Mouse (Mus musculus) heart, postnatal 0 days (tissue): ENCODE results near the gene Alg14.

Experiments
- CTCF ChIP-seq: IDR thresholded peaks from 2 replicates; pipeline ENCODE4 v1.5.1; 2016; ENCODE audit warnings: antibody characterized with exemption, control low read depth, low read depth
- EP300 ChIP-seq: IDR thresholded peaks from 2 replicates; pipeline ENCODE4 v1.6.1; 2016; ENCODE audit warnings: antibody characterized with exemption, low read depth

GRCm38 (mm10) chr3:121291225-121291559, 381 bp upstream of the Alg14 start:
- TF ChIP-seq CTCF (no peak), EP300 (no peak)
